Mouse (Mus musculus): ENCODE results near the gene Nfix.

Gene Nfix

GRCm38 (mm10) chr8:84711312-84711711 is 88.8 kb downstream of the Nfix start:
- DNase-seq: no peak

- DNase-seq: no peak
These were observed 90.2 kb downstream of the Nfix start for GRCm38 (mm10) chr8:84709931-84710330.

DNA sequence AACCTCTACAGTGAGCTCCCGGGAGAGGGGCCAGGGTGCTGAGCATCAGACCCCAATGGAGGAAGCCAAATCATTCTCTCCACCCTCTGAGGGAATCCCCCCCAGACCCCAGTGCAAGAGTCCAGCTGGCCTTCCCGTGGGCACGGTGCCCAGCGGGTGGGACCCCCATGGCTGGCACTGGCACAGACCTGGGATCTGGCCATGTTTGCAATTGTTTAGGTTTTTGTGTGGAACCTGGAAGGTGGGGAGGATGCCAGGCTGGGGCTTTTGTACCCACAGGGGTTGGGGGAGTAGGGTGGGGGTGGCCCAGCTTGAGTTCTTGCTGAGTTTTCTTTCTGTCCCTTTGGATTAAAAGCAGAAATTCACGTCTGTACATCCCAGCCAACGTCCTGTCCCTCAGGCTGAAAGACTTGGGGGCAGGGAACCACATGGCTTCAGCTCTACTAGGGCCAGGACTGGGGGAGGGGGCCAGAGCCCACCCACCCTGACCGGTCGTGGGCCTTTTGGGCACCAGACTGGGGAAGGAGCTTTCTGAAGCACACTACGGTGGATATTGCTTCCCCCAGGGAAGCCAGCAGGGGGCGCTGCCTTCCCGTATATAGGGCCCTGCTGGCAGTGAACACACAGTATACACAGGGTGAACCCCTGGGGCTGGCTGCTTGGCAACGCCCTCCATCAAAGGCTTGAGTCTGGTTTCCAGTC is 91.2 kb downstream of the Nfix start:
- DNase-seq: peak; percentile 99

DNA sequence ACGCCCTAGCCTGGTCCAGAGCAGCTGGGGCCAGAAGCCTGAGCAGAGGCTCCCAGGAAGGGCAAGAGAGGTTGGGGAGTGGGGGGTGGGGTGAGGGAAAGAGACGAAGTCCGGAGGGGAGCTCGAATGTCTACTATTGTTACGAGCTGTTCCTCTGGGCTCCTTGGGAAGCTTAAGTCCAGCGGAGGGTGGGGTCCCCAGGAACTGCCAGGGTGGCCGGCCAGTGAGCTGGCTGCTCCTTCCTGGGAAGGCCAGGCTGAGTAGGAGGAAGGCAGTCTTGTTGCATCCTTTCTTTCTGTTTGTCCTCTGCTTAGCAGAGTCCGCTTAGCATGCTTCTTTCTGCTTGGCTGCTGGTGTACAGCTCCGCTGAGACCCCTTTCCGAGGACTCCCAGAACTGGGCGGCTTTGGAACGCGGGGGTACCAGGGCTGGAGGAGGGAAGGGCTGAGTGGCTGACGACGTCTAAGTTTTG is 92.0 kb downstream of the Nfix start:
- peak; percentile 96 for DNase-seq

DNA sequence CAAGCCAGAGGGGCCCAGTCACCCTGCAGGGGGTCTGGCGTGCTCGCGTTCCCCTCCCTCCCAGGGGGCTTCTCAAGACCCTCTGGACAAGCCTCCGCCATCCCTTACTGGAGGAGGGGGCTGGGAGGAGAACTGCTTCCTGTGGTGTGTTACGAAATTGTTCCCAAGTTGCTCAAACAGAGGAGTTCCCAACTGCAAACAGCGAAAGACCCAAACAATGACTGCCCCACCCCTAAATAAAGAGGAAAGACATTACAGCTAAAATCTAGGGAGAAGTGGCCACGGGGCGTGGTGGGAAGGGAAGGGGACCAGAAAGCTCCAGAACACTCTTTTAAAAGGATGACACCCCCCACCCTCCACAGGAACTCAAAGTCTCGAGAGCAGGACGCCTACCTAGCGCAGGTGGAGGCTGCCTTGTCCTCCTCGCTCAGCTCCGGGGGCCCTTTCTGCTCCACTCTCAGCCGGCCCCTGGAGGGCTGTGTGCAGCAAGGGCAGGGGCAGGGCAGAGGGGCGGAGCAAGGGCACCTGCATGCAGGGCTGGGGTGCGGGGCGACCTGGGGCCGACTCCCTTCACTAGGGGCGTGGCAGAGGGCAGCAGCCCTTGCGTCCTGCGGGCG is 92.8 kb downstream of the Nfix start:
- peak; percentile 98 for DNase-seq

GRCm38 (mm10) chr8:84706610-84707266 is 93.4 kb downstream of the Nfix start:
- no peak for DNase-seq

DNA sequence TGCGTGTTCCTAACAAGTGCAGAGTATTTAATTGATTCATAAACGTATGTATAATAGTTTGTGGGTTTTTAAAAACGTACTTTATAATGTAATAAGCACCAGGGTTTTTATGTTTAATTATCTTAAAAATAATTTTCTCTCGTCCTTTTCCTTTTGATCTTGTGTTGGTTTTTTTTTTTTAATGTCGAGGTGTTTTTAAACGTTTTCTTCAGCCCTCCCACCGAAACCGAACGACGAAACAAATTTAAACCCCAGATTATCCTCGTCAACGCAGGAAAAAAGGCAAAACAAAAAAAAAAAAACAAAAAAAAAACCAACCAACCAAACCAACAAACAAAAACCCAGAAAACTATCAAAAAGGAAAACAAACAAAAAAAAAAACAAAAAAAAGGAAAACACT is 94.2 kb downstream of the Nfix start:
- DNase-seq: no peak

DNA sequence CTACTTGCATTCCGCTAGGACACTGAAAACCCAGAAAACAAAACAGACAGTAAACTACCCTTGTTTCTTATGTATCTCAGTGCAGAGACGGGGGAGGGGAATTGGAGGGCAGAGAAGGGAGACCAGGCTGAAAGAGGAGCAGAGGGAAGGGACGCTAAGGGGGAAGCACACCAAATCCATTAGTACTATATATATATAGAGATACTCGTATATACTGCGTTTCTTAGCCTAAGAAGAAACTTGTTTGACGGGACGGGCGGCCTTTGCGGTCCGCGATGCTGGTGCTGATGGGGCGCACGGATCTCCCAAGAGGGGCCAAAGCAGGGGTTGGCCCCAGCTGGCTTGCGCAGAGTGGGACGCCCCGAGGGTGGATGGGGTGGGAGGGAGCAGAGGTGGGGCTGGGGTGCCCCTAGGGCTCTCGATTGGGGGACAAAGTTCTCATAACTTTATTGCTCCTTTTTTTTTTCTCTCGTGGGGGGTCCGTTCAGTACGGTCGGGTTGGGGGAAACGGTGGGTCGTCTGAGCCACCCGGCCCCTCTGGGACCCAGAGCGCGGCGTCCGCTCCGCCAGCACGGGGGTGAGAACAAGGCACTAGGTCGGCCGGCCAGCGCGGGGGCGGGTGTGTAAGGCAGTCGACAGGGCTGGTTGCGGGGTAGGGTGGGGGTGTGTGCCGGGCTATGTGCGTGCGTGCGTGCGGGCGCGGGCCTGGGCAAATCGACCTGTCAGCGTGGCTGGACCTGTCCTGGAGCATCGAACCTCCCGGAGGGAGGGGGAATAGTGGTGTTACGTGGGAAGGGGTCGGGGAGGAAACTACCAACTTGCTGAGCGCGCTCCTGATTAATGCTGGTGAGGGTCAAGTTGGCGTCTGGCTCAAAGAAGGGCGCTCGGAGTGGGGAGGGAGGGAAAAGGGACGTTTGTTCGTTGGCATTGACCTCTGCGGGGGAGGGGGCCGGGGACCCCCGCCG is 95.0 kb downstream of the Nfix start:
- peak; percentile 98 for DNase-seq

GRCm38 (mm10) chr8:84704356-84704755 is 95.8 kb downstream of the Nfix start:
- peak; percentile 99 for DNase-seq

DNA sequence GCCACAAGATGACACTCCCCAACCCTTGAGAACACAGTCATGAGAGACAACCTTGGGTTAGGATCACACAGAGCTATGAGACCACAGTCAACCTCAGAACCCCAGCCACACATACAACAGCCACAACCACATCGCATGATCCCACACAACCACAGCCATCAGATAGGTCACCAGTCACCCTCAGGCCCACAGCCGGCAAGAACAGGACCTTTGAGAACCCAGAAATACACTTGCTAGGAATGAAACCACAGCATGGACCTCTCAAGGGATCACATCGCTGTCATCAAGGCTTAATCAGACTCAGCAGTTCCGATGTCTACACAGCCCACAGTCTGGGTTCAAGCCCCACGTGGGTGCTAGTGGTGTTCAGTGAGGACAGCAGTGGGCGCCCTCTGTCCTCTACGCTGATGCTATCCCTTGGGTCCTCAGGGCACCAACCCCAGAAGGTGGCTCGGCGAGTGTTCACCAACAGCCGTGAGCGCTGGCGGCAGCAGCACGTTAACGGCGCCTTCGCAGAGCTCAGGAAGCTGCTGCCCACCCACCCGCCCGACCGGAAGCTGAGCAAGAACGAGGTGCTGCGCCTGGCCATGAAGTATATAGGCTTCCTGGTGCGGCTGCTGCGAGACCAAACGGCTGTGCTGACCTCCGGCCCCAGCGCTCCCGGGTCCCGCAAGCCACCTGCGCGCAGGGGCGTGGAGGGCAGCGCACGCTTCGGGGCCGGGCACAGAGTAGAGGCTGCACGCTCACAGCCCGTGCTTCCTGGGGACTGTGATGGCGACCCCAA is 96.5 kb downstream of the Nfix start:
- DNase-seq: peak; percentile 94

DNA sequence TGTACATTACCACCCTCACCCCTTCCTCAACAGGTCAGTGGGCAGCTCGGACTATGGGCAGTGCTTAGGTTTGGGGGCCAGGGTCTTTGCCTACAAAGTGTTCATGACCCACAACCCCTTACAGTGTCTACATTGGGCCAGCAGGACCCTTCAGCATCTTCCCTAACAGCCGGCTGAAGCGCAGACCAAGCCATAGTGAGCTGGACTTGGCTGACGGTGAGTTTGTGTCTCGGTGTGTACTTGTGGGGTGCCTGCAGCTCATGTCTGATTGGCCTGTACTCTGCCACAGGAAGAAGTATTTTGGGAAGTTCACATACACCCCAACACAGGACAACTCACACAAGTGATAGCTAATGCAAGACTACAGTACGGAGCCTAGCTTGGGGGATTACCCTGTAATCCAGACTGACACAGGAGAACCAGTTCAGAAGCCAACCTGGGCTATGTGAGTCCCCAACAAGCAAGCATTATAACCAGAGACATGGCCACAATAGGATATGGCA is 97.1 kb downstream of the Nfix start:
- DNase-seq: peak; percentile 91

GRCm38 (mm10) chr8:84702561-84702960 is 97.6 kb downstream of the Nfix start:
- DNase-seq: peak; percentile 95

DNA sequence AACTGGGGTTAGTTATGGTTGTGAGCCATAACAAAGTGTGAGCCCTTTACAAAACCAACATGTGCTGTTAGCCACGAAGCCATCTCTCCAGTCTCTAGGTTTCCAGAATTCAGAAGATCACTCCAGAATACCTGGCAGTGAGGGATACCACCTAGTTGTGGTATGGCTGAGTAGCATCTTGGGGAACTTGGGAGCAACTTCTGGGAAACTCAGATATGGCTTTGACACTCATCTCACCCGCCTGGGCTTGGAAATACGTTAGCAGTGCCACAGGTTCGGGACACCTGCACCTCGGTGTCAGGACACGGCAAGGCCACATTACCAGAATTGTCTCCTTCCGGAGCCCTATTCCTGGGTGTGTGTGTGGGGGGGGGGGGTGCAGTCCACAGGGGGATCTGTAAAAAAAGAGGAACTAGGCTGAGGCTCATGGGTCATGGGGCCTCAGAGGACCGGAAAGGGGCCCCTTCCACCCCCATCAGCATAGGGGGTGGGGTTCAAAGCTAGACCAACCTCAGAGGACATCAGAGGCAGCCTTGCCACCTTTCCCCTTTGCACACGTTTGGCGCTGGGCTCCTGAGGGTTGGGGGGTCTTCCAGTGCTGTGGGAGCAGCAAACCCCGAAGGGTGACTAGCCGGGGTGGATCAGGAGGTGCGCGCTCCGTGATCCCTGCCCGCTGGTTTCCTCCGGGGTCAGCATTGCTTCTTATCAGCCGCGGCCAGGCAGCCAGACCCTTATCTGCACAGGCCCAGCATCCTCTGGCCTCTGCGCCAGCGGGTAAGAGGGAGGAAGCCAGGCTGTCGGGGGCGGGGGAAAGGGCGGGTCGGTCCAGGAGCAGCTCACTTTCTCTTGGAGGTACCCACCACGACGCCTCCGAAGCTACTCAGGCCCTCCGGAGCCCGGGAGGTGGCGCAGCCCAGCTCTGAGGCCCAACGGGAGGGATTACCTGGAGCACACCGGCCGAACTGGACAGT is 98.9 kb downstream of the Nfix start, which contains the start of gene Lyl1:
TSS of gene Lyl1 (plus strand) at position 517 of the 971 bp plus-strand sequence.
- DNase-seq: peak; percentile 99

GRCm38 (mm10) chr8:84700526-84700925 is 99.6 kb downstream of the Nfix start:
- no peak for DNase-seq

DNA sequence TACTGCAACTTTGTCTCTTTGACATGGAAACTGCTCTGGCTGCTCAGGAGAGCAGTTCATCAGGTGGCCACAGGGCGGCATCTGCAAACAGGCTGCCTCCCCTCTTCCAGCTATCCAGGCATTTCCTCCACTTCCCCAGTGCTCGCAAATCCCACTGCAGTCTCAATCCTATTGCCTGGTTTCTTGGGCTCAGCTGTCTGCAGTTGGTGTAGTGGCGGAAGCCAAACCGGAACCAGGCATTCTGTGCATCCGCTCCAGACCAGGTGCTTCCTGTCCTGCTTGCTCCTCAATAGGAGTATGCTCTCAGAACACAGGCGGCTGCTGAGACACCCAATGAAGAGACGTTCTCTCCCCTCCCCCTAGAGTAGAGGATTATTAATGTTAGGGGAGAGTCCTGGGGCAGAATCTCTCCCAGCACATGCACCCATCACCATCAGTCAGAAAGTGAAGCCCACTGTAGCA is 100.3 kb downstream of the Nfix start:
- DNase-seq: peak; percentile 100

DNA sequence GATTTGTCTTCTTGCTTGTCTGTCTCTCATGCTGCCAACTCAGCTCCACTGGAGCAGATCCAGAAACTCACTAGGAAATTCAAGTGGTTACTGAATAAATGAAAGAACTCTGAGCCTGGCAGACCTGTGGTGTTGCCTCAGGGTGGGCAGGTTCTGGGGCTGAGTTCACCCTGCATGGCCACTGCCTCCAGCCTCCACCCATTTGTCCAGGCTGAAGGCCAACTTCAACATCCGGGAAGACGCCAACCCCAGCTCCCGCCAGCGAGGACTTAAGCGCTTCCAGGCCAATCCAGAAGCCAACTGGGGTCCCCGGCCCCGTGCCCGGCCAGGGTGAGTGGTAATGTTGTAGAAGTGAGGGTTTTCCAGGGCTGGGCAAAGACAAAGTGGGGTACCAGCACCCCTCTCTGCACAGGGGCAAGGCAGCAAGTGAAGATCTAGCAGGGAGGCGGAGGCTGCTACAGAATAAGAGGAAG is 101.2 kb downstream of the Nfix start:
- DNase-seq: peak; percentile 99

DNA sequence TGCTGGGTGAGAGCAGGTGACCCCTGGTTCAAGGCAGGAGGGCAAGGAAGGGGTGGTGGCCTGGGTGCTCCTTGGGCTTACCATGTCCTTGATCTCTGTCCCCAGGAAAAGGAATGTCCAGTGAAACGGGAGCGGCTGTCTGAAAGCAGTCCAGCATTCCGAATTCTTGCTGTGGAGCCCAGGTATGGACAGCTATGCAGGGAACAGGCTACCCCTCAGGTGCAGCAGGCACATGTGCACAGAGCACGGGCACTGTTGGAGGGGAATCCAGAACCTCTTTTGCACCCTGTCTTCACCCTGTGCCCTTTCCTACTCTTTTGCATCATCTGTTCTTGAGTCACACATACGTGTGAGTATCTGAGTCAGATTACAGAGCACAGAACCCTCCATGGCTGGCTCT is 101.9 kb downstream of the Nfix start:
- peak; percentile 92 for DNase-seq

- DNase-seq: peak; percentile 93
These were observed 102.7 kb downstream of the Nfix start for GRCm38 (mm10) chr8:84697166-84698130.

GRCm38 (mm10) chr8:84695140-84695539 is 105.0 kb downstream of the Nfix start:
- peak; percentile 93 for DNase-seq

Measured in heart, adult 11 months (tissue).